Mouse (Mus musculus) spleen, postnatal 14 days (tissue): Measurements from ENCODE around the gene Polr1d.

ENCODE experiments used
- DNase-seq, 2 experiments: peaks; one replicate each; pipeline ENCODE4 v3.0.0; 2021 to 2022; ENCODE audit warnings: low spot score in 2 of 2

Gene Polr1d

GRCm38 (mm10) chr5:147076799-147077165 is at the start of gene Polr1d:
TSS of gene Polr1d (plus strand) at chr5:147077050.
- DNase-seq: no peak

DNA sequence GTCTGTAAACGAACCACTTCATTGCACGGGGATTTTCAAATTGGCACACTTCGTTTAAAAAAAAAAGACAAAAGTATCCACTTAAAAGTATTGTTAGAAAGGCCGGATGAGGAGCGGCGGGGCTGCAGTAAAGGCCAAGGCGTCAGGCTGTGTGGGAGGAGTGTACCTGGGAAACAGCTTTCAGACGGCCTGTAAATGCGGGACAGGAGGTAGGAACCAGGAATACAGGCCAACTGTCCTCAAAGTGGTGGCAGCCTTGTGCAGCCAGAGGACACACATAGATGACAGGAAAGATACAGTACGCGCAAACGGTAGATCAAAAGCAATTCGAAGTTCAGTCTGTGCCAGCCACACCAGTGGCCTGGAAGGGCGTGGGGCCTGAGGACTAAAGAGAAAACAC is 45.6 kb upstream of the Polr1d start:
- no peak for DNase-seq

DNA sequence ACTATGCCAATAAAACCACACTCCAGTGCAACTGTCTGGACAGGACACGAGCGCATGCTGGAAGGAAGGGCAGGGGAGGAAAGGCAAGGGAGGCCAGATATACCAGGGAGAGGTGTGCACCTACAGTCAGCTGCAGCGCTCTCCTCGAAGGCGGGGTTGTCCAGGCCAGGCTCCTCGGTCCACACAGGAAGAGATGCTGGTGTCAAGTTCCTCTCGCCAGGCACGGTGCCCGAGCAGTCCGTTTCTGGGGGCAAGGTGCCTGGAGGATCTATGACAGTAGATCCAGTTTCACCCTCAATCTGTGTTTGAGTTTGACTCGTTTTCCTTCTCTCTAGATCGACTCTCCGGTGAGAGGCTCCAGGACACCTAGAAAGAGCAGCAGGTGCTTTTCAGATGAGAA is 43.7 kb upstream of the Polr1d start:
- DNase-seq: no peak

- DNase-seq: no peak
Measured at GRCm38 (mm10) chr5:147034283-147034682, 42.6 kb upstream of the Polr1d start.

GRCm38 (mm10) chr5:147035301-147035700 is 41.5 kb upstream of the Polr1d start:
- DNase-seq: no peak

DNA sequence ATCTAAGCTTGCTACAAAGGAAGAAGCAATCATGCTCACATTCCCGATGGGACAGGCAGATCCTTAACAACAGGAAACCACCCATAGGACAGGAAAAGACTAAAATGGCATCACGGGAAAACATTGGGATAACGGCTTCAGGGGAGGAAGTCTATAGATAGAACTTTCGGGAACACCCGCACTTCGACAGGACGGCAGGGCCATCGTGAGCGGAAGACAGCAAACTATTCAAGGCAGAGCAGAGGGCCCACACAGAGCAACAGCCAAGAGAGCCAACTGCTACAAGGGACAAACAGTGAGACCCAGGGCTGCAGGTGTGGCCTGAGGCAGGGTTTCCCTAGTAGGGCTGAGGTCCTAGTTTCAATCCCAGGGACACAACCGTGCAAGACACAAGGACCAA is 40.8 kb upstream of the Polr1d start:
- DNase-seq: no peak

DNA sequence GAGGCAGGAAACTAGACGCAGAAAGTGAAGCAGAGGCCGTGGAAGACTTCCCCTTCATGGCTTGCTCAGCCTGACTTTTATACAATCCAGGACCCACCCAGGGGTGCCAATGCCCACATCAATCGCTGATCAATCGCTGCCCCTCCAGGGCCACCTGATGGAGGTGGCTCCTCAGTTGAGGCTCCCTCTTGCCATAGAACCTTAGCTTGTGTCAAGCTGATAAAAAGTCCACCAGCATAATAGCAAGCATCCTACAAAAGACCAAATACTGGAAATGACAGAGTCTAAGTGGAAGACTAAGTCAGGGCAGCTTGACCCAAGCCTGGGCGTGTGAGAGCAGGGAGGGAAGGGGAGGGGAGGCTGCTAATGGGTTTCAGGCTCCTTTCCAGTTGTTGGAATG is 40.2 kb upstream of the Polr1d start:
- DNase-seq: no peak

DNA sequence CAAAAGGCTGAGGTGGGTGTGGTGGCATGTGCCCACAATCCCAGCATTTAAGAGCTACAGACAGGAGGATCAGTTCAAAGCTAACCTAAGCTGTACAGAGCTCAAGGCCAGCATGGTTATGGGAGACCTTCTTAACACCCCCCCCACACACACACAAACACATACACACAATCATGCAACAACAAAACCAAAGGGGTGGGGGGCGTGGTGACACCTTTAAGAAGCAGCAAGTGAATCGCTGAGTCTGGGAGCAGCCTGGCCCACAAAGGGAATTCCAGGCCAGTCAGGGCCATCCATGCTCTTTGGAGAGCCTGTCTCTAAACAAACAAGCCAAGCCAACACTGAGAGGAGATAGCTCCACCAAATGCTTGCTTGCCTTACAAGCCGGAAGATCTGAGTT is 39.2 kb upstream of the Polr1d start:
- no peak for DNase-seq

DNA sequence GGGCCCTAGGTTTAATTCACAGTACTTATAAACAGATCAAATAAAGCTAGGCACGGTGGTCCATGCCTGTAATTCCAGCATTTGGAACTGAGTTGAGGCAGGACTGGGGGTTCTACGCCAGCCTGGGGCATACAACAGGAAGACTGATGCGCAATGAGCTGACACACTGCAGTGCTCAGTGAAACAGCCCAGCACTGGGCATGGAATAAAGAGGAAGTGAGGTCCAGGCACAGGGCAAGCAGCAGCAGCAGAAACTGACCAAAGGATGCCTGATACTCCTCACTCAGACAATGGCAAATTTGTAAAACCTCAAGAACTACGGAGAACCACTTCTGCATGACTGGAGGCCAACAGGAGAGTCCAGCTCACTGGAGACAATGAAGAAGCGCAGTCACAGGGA is 37.5 kb upstream of the Polr1d start:
- DNase-seq: no peak

GRCm38 (mm10) chr5:147041965-147042937 is 34.6 kb upstream of the Polr1d start:
- DNase-seq: no peak

DNA sequence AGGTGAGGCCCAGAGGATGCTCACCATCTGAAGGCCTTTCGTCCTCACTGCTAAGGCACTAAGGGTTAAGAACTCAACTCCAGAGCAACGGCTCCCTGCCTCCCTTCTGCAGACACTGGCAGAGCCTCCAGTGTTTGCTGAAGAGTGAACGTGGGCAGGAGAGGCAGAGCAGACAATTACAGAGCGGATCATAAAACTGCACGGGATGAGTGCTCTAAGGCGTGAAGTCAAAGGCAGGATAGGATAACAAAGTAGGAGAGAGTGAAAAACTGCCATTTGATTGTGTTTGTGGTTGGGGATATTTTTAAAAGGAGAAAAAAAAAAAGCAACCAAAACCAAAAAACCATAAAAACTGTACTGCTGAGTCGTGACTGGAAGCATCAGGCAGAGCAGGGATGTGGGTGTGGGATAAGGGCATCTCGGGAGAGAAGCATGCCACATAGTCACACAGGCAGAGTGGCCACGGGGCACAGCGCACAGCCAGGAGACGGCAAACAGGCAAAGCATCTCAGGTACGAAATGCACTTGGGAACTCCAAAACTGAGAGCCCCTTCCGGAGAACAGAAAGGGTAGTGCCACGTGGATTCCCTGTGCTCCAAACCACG is 33.5 kb upstream of the Polr1d start:
- no peak for DNase-seq

GRCm38 (mm10) chr5:147045311-147045710 is 31.5 kb upstream of the Polr1d start:
- no peak for DNase-seq

- DNase-seq: no peak
Measured at GRCm38 (mm10) chr5:147045929-147046328, 30.9 kb upstream of the Polr1d start.

DNA sequence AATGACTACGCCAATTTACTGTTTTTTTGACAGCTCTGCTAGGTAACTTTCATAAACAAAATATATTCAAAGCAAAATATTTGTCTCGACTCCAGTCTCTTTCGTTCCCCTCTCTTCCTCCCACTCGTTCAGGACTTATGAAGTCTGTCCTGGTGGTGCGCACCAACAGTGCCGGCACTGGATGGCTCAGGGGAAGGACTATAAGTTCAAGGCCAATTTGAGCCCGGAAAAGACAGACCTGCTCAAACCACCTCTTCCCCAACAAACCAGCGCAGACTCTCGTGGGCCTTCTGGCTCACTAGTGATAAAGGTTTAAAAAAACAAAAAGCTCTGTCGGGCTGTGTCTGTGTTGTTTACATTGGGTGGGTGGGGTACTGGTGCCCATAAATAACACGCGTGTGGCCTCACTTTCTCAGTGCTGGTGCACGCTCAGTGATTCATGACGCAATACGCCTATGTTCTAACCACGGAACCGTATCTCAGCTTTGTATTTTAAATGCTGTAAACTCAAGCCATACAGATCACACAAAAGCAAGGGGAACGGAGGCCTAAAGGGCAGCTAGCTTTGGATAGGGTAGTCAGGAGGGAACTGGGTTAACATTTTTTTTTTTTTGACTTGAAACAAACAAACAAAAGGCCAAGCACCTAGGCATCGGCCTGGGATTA is 27.2 kb upstream of the Polr1d start:
- no peak for DNase-seq

DNA sequence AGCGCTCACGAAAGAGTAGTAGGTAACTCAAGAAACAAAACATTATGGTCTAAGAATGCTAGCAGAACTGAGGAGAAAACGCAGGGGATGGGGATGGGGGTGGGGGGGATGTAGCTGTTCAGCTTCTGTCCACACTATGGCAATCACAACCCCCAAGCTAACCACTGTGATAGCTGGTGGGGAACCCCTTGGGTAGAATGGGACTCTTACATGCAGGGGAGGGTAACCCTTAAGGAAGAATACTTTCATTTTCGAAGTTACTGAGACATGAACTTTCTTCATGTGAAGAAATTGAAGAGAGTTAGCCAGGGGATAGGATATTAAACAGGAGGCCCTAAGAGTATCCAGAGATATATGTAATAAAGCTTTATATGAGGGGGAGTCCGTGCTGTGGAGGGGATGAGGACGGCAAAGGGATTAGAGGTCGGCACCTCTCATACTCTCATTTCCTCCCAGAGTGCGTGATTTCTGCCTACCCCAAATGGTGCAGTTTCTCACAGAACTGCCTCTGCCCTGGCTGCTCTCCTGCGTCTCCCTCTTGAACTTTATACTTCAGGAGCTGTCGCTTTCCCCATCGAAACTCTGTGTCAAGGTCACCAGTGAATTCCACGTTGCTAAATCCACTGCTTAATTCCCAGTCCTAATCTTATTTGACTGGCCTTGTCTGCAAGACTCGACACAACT is 25.9 kb upstream of the Polr1d start:
- DNase-seq: no peak

DNA sequence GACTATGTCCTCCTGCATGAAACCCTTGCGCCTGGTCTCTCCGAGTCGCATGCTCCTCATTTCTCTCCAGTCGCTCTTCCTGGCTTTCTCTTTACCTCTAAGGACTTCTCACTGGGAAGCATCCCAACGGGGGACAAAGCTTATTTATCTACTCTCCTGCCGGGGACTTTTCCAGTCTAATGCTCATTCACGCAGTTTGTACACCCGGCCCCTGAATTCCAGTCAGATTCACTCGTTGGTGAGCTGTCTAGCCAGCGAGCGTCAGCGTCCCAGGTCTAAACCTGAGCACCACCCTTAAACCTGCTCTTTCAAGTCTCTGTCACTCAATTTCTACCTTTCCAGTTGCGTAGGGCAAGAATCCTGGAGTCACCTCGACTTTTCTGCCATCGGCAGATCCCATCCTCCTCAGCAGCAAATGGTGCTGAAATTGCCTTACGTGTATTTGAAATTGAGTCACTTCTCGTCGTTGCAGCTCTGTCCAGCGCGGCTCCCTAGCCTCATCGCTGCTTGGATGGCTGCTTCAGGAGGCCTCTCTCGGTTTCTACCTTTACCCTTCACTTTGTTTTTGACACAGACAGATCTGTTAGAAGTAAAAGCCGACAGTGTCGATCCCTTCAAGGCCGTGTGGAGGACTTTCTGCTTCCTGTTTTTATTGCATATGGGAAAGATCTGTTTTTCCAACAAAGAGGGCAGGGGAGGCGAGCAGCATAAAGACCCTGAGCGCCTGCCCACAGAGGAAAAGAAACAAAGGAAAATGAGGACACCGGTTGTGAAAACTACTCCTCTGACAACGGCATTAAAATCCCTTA is 25.1 kb upstream of the Polr1d start:
- DNase-seq: no peak

GRCm38 (mm10) chr5:147052309-147052558 is 24.6 kb upstream of the Polr1d start:
- no peak for DNase-seq

DNA sequence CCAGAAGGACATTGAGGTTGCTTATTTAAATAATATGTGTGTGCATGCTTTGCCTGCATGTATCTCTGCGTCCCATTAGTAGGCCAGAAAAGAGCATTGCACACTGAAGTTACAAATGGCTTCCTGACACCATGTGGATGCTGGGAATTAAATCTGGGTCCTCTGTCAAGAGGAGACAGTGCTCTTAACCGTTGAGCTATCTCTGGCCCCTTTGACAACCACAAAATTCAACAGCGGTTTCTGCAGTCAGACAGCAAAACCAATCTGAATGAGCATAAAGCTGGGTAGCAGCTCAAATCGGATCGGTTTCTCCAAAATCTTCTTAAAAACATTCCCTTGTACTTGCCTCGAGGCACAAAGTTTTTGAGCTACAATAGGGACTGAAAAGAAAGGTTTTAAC is 23.8 kb upstream of the Polr1d start:
- DNase-seq: no peak

DNA sequence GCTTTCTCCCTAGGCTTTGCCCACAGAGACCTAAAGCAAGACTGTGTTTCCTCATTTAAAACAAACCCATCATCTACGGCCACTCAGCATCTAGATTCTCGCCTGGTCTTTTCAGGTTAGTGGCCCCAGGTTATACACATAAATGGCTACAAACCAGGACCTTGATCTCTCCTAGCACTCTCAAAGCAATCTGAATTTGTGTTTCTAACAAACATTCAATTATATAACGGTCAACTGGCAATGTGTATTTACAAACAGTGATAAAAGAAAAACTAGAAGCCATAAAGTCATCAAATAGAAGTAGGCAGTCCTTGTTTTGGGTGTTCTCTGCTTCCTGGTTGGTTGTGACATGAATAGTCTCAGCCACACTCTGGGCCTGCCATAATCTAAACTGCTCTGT is 23.4 kb upstream of the Polr1d start:
- no peak for DNase-seq

DNA sequence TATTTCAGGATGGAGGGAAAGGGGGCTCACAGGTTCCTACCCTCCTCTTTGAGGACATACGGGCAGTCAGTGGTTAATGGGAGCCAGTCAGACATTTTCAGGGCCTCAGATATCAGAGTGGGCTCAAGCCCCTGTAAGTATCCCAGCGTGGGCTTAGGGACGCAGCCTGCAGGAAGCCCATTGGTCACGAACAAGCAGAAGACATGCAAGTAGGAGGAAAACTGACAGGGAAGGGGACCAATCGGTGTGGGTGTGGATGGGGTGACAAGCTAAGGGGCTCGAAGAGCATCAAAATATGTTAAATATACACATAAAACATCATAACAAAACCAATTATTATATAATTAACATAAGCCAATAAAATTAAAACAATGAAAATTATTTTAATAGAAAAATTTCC is 22.5 kb upstream of the Polr1d start:
- no peak for DNase-seq

DNA sequence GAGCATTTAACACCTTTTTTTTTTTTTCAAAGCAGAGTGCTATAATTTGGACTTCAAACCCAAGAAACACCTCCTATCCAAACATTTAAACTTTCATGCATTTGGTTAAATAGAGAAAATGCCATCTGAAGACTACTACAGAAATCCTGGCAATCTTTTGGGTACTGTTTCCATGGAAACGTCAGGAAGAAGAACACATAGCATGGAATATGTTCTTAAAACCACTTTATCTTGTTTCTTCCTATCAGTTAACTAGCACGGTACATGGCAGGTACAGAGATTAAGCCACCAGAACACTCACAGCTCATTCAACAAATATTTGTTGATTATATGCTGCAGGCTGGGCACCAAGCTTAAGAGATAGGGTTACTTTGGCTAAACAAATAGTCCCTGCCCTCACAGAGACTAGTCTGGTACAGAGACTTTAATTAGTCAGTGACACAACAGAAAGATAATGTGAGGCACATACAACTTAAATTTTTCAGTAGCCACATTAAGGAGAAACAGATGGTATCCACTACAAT is 22.0 kb upstream of the Polr1d start:
- DNase-seq: no peak
